In the genomic region with DNA sequence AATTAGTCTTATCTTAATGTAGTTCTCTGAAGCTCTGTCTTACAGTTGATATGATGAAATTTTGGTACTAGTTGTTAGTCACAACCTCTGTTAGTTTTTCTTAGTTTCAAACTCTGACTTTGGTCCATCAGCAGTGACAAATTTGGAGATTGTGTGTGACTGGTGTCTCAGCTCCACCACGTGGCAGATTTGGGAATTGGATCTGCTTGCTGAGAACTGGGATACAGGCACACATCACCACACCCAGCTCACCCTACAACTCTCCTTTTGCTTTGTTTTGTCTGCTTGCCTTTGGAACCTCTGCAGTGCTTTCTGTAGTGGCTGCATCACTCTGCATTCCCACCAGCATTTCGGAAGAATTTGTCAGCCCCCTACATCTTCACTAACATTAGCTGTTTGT, we compare ENCODE assay signal across 10 mouse cellular contexts. TPM values are rescaled to one million over a fixed set of nuclear protein-coding genes. Genes with fewer than 3 reads are reported as not detected.
DNase-seq lines count a peak whose midpoint lies in the region; ATAC-seq and TF ChIP-seq lines count a peak whose summit lies in the region.
"Had no signal": no experiment of that assay in that cellular context is flagged by ENCODE, and none has a peak within 500 bp of the region (broad histone marks: within the 10 kb centered on the region; RNA-seq: fewer than 3 reads in every experiment).

No protein-coding gene starts in this region.

- no peak overlapping the region for H3K9ac ChIP-seq in liver, embryonic 12.5 days
- H3K9ac ChIP-seq in liver, adult 2 months (ENCODE audit: low read depth, low read length): no peak overlapping the region
- H3K9ac ChIP-seq: embryonic facial prominence, embryonic 13.5 days; neural tube, embryonic 13.5 days had no signal

- H3K9me3 ChIP-seq in liver, embryonic 12.5 days (replicated peaks): no peaks in the 10 kb centered on the region
- H3K9me3 ChIP-seq: embryonic facial prominence, embryonic 13.5 days; neural tube, embryonic 13.5 days had no signal

- H3K27ac ChIP-seq in liver, embryonic 12.5 days: no peak overlapping the region
- H3K27ac ChIP-seq in bone marrow, adult 2 months (ENCODE audit: control insufficient read depth, insufficient read depth, low read depth, low read length, poor library complexity): no peak overlapping the region
- H3K27ac ChIP-seq in liver, adult 2 months (replicated peaks; ENCODE audit: insufficient read depth, low read depth, low read length): no peak overlapping the region
- H3K27ac ChIP-seq: embryonic facial prominence, embryonic 13.5 days; neural tube, embryonic 13.5 days had no signal

- H3K4me2 ChIP-seq in liver, embryonic 12.5 days: no peak overlapping the region
- H3K4me2 ChIP-seq: embryonic facial prominence, embryonic 13.5 days; neural tube, embryonic 13.5 days had no signal

- peak; percentile 58 for DNase-seq in liver
- DNase-seq in kidney, adult 8-10 months: peak; percentile 46 to 84
- peak; percentile 51 for DNase-seq in liver, adult 2 months (ENCODE audit: extremely low read depth, low read depth, low spot score)
- peak; percentile 83 for DNase-seq in retina, embryonic 14.5 days (ENCODE audit: low spot score)
- DNase-seq in thymus, postnatal 4 days: peak; percentile 80

- H3K27me3 ChIP-seq in liver, embryonic 12.5 days (replicated peaks): no peaks in the 10 kb centered on the region
- H3K27me3 ChIP-seq in liver, adult 2 months (ENCODE audit: control insufficient read depth, insufficient read depth, low read length): no peaks in the 10 kb centered on the region
- H3K27me3 ChIP-seq: embryonic facial prominence, embryonic 13.5 days; neural tube, embryonic 13.5 days had no signal

- no peaks in the 10 kb centered on the region for H3K4me1 ChIP-seq in liver, embryonic 12.5 days
- H3K4me1 ChIP-seq in bone marrow, adult 2 months (ENCODE audit: control insufficient read depth, insufficient read depth, low read length): no peaks in the 10 kb centered on the region
- no peaks in the 10 kb centered on the region for H3K4me1 ChIP-seq in liver, adult 2 months (ENCODE audit: control insufficient read depth, insufficient read depth, low read length)
- H3K4me1 ChIP-seq: neural tube, embryonic 13.5 days had no signal

- no peaks in the 10 kb centered on the region for H3K36me3 ChIP-seq in liver, embryonic 12.5 days
- no peaks in the 10 kb centered on the region for H3K36me3 ChIP-seq in liver, adult 2 months (ENCODE audit: control insufficient read depth, insufficient read depth, low read length)
- H3K36me3 ChIP-seq: embryonic facial prominence, embryonic 13.5 days; neural tube, embryonic 13.5 days had no signal

- no peaks in the 10 kb centered on the region for H3K79me2 ChIP-seq in liver, adult 2 months (ENCODE audit: control insufficient read depth, insufficient read depth, low read length)

- H3K4me3 ChIP-seq in liver, embryonic 12.5 days: no peak overlapping the region
- no peak overlapping the region for H3K4me3 ChIP-seq in bone marrow, adult 2 months (replicated peaks; ENCODE audit: control insufficient read depth, low read depth, low read length)
- H3K4me3 ChIP-seq in liver, adult 2 months (ENCODE audit: insufficient read depth, low read depth, low read length): no peak overlapping the region
- H3K4me3 ChIP-seq: embryonic facial prominence, embryonic 13.5 days; neural tube, embryonic 13.5 days had no signal

- TF ChIP-seq CTCF in bone marrow, adult 2 months (IDR thresholded peaks at IDR 0.05; ENCODE audit: control insufficient read depth, insufficient read depth, low read length): peak; percentile 73
- peak; percentile 78 for TF ChIP-seq CTCF in liver, adult 2 months (IDR thresholded peaks at IDR 0.05; ENCODE audit: low read depth, low read length)

- WGBS in liver, embryonic 12.5 days (ENCODE audit: insufficient replicate concordance): 13% methylated on average over 2 of the region's 2 CpGs
- WGBS in bone marrow, adult 2 months: 28% methylated on average over 2 of the region's 2 CpGs
- WGBS in liver, adult 2 months: 19% methylated on average over 2 of the region's 2 CpGs

- no peak for ATAC-seq in liver, embryonic 12.5 days
- ATAC-seq in erythroid progenitor cell, adult 5-6 weeks (replicated peaks; ENCODE audit: low FRiP score, poor library complexity, severe bottlenecking): 0 out of 2 replicates have a peak, but pooled peaks have one; percentile 40

- no peak for TF ChIP-seq POLR2A in bone marrow, adult 2 months (IDR thresholded peaks at IDR 0.05; ENCODE audit: borderline replicate concordance, control insufficient read depth, low read depth, low read length)
- TF ChIP-seq POLR2A in liver, adult 2 months (IDR thresholded peaks at IDR 0.05; ENCODE audit: extremely low read depth, insufficient read depth, low read length): no peak

RNA-seq across cellular contexts. Expression of gene Brms1l, which starts 5.0 kb away (rescaled TPM):
- 22.9 and 24.4 TPM in 2 replicates for polyA plus RNA-seq in liver, embryonic 12.5 days (2016; fragmentation: Nextera tagmentation; extraction: Ambion mirVana)
- 8.5 and 28.3 TPM in 2 replicates for polyA plus RNA-seq in bone marrow, adult 2 months (2011; ENCODE audit: insufficient read depth, insufficient read length, low replicate concordance, missing spikeins)
- 21.8 and 32.1 TPM in 2 replicates for total RNA-seq in erythroid progenitor cell, adult 5-6 weeks (2015; ENCODE audit: low replicate concordance)
- 22.3 and 30.2 TPM in 2 replicates for total RNA-seq in erythroid progenitor cell, adult 5-6 weeks (2017; ENCODE audit: low replicate concordance)
- 2.7 and 3.1 TPM in 2 replicates for total RNA-seq in liver, adult 2 months (2014; rRNA removed)
- 1.8 and 2.6 TPM in 2 replicates for polyA plus RNA-seq in liver, adult 2 months (2012; rRNA removed)

RNA-seq across cellular contexts. Expression of gene Ralgapa1, which starts 10.1 kb away (rescaled TPM):
- 10.0 and 11.7 TPM in 2 replicates for polyA plus RNA-seq in liver, embryonic 12.5 days (2016; fragmentation: Nextera tagmentation; extraction: Ambion mirVana)
- polyA plus RNA-seq in bone marrow, adult 2 months (2011; ENCODE audit: insufficient read depth, insufficient read length, low replicate concordance, missing spikeins): 6.5 and 10.3 TPM in 2 replicates
- total RNA-seq in erythroid progenitor cell, adult 5-6 weeks (2015; ENCODE audit: low replicate concordance): 23.5 and 33.9 TPM in 2 replicates
- 12.9 and 16.0 TPM in 2 replicates for total RNA-seq in erythroid progenitor cell, adult 5-6 weeks (2017; ENCODE audit: low replicate concordance)
- 7.7 and 14.4 TPM in 2 replicates for total RNA-seq in liver, adult 2 months (2014; rRNA removed)
- polyA plus RNA-seq in liver, adult 2 months (2012; rRNA removed): 2.7 and 3.3 TPM in 2 replicates
